ENCODE assay signal across 30 mouse cellular contexts in genomic region chr1:128060655-128061344, GRCm38 (mm10). TPM values are rescaled to one million over a fixed set of nuclear protein-coding genes. Genes with fewer than 3 reads are reported as not detected.
DNase-seq lines count a peak whose midpoint lies in the region; ATAC-seq and TF ChIP-seq lines count a peak whose summit lies in the region.
"Had no signal": no experiment of that assay in that cellular context is flagged by ENCODE, and none has a peak within 500 bp of the region (broad histone marks: within the 10 kb centered on the region; RNA-seq: fewer than 3 reads in every experiment).

No protein-coding gene starts in this region.

- H3K9me3 ChIP-seq in lung, postnatal 0 days (ENCODE audit: low read length) = no peaks in the 10 kb centered on the region
- H3K9me3 ChIP-seq: embryonic facial prominence, embryonic 12.5 days; forebrain, embryonic 10.5 days; forebrain, embryonic 15.5 days; G1E; hindbrain, embryonic 10.5 days; hindbrain, embryonic 15.5 days; kidney, embryonic 15.5 days; liver, embryonic 12.5 days; midbrain, embryonic 12.5 days; neural tube, embryonic 13.5 days; stomach, embryonic 15.5 days had no signal

- 0 out of 2 replicates have a peak overlapping the region, but pooled peaks have one; percentile 49 for H3K27ac ChIP-seq in layer of hippocampus, adult 2 months
- H3K27ac ChIP-seq in lung, postnatal 0 days (ENCODE audit: low read length) = no peak overlapping the region
- H3K27ac ChIP-seq: embryonic facial prominence, embryonic 12.5 days; forebrain, embryonic 10.5 days; forebrain, embryonic 15.5 days; gastrocnemius, adult 2 months; hindbrain, embryonic 10.5 days; hindbrain, embryonic 15.5 days; kidney, embryonic 15.5 days; liver, embryonic 12.5 days; macrophage; midbrain, embryonic 12.5 days; neural tube, embryonic 13.5 days; stomach, embryonic 15.5 days had no signal

- no peak for DNase-seq in cerebellum, postnatal 36 days
- DNase-seq in layer of hippocampus, adult 2 months (ENCODE audit: low spot score in 2 of 2) = no peak
- no peak for DNase-seq in layer of hippocampus, postnatal 14 days (ENCODE audit: low spot score in 2 of 2)
- peak; percentile 51 for DNase-seq in retina, postnatal 1 day
- no peak for DNase-seq in lung, postnatal 0 days (ENCODE audit: low spot score)
- DNase-seq in gastrocnemius, adult 8-10 months (ENCODE audit: low spot score in 2 of 2) = no peak
- DNase-seq: adrenal gland, adult 2 months; gastrocnemius, adult 2 months; heart, postnatal 14 days; kidney, adult 18-20 months; kidney, postnatal 25 days; left cerebral cortex, postnatal 4 days; liver, postnatal 0 days; right cerebral cortex, postnatal 25 days had no signal

- H3K9ac ChIP-seq in lung, postnatal 0 days (replicated peaks; ENCODE audit: low read depth) = no peak overlapping the region
- H3K9ac ChIP-seq: embryonic facial prominence, embryonic 12.5 days; forebrain, embryonic 15.5 days; hindbrain, embryonic 15.5 days; kidney, embryonic 15.5 days; liver, embryonic 12.5 days; liver, postnatal 0 days; midbrain, embryonic 12.5 days; neural tube, embryonic 13.5 days; stomach, embryonic 15.5 days had no signal

- no peaks in the 10 kb centered on the region for H3K36me3 ChIP-seq in lung, postnatal 0 days (ENCODE audit: insufficient read depth, low read length)
- H3K36me3 ChIP-seq: embryonic facial prominence, embryonic 12.5 days; forebrain, embryonic 15.5 days; hindbrain, embryonic 10.5 days; hindbrain, embryonic 15.5 days; kidney, embryonic 15.5 days; midbrain, embryonic 12.5 days; neural tube, embryonic 13.5 days; stomach, embryonic 15.5 days had no signal

- 73% methylated on average over 8 of the region's 8 CpGs for WGBS in lung, postnatal 0 days

- no peak for TF ChIP-seq CTCF in layer of hippocampus, adult 2 months (conservative IDR thresholded peaks at IDR 0.05)
- no peak for TF ChIP-seq CTCF in lung, postnatal 0 days (IDR thresholded peaks at IDR 0.05)

- peak; percentile 64; the same call in 1 of the 2 replicates for ATAC-seq in cerebellum, adult (ENCODE audit: insufficient number of reproducible peaks, low FRiP score, low TSS enrichment)
- 0 out of 2 replicates have a peak, but pooled peaks have one; percentile 15 for ATAC-seq in common myeloid progenitor, adult 5-6 weeks (replicated peaks; ENCODE audit: low read depth, poor library complexity, severe bottlenecking)
- ATAC-seq in lung, postnatal 0 days = no peak
- ATAC-seq: forebrain, embryonic 15.5 days; liver, embryonic 12.5 days; liver, postnatal 0 days; Patski had no signal

- H3K27me3 ChIP-seq in lung, postnatal 0 days (replicated peaks; ENCODE audit: insufficient read depth, low read length) = no peaks in the 10 kb centered on the region
- H3K27me3 ChIP-seq: CH12.LX; embryonic facial prominence, embryonic 12.5 days; forebrain, embryonic 15.5 days; hindbrain, embryonic 15.5 days; kidney, embryonic 15.5 days; liver, embryonic 12.5 days; midbrain, embryonic 12.5 days; neural tube, embryonic 13.5 days; Patski; stomach, embryonic 15.5 days had no signal

- no peak overlapping the region for H3K4me3 ChIP-seq in layer of hippocampus, adult 2 months
- H3K4me3 ChIP-seq in lung, postnatal 0 days (ENCODE audit: low read depth, low read length) = no peak overlapping the region
- H3K4me3 ChIP-seq: embryonic facial prominence, embryonic 12.5 days; forebrain, embryonic 10.5 days; forebrain, embryonic 15.5 days; gastrocnemius, adult 2 months; hindbrain, embryonic 10.5 days; hindbrain, embryonic 15.5 days; kidney, embryonic 15.5 days; liver, embryonic 12.5 days; midbrain, embryonic 12.5 days; neural tube, embryonic 13.5 days; stomach, embryonic 15.5 days had no signal

- no peak overlapping the region for H3K4me2 ChIP-seq in lung, postnatal 0 days (replicated peaks; ENCODE audit: low read depth, low read length)
- H3K4me2 ChIP-seq: embryonic facial prominence, embryonic 12.5 days; forebrain, embryonic 15.5 days; hindbrain, embryonic 15.5 days; kidney, embryonic 15.5 days; liver, embryonic 12.5 days; midbrain, embryonic 12.5 days; neural tube, embryonic 13.5 days; stomach, embryonic 15.5 days had no signal

- TF ChIP-seq EP300 in lung, postnatal 0 days (IDR thresholded peaks at IDR 0.05) = no peak

- no peaks in the 10 kb centered on the region for H3K4me1 ChIP-seq in lung, postnatal 0 days (ENCODE audit: insufficient read depth, low read depth, low read length)
- H3K4me1 ChIP-seq: embryonic facial prominence, embryonic 12.5 days; forebrain, embryonic 15.5 days; hindbrain, embryonic 10.5 days; hindbrain, embryonic 15.5 days; kidney, embryonic 15.5 days; midbrain, embryonic 12.5 days; neural tube, embryonic 13.5 days; stomach, embryonic 15.5 days had no signal

RNA-seq across cellular contexts. Expression of gene Zranb3, which starts 42.0 kb away (rescaled TPM):
- 1 to 10 TPM; 6.6 to 7.2 TPM for total RNA-seq in layer of hippocampus, adult 2 months (2021)
- 1 to 10 TPM; 7.9 to 9.7 TPM for total RNA-seq in layer of hippocampus, postnatal 14 days (2021)
- total RNA-seq in common myeloid progenitor, adult 5-6 weeks (2017) = 14.7 and 21.2 TPM in 2 replicates
- polyA plus RNA-seq in lung, postnatal 0 days (2015; fragmentation: Nextera tagmentation; extraction: Ambion mirVana) = 1.0 and 1.5 TPM in 2 replicates
- 1 to 10 TPM; 4.9 to 7.2 (median 5.8) TPM for total RNA-seq in gastrocnemius, adult 8-10 months (2022)

RNA-seq across cellular contexts. Expression of gene R3hdm1, which starts 42.3 kb away (rescaled TPM):
- 100 to 1,000 TPM; 239 to 263 TPM for total RNA-seq in layer of hippocampus, adult 2 months (2021)
- 100 to 1,000 TPM; 220 to 257 TPM for total RNA-seq in layer of hippocampus, postnatal 14 days (2021)
- total RNA-seq in common myeloid progenitor, adult 5-6 weeks (2017) = 81.4 and 88.1 TPM in 2 replicates
- 38.8 and 42.9 TPM in 2 replicates for polyA plus RNA-seq in lung, postnatal 0 days (2015; fragmentation: Nextera tagmentation; extraction: Ambion mirVana)
- total RNA-seq in gastrocnemius, adult 8-10 months (2022) = 10 to 100 TPM; 74.0 to 90.8 (median 84.7) TPM
